Comparison of ENCODE assay signal across 9 mouse cellular contexts in the genomic region with DNA sequence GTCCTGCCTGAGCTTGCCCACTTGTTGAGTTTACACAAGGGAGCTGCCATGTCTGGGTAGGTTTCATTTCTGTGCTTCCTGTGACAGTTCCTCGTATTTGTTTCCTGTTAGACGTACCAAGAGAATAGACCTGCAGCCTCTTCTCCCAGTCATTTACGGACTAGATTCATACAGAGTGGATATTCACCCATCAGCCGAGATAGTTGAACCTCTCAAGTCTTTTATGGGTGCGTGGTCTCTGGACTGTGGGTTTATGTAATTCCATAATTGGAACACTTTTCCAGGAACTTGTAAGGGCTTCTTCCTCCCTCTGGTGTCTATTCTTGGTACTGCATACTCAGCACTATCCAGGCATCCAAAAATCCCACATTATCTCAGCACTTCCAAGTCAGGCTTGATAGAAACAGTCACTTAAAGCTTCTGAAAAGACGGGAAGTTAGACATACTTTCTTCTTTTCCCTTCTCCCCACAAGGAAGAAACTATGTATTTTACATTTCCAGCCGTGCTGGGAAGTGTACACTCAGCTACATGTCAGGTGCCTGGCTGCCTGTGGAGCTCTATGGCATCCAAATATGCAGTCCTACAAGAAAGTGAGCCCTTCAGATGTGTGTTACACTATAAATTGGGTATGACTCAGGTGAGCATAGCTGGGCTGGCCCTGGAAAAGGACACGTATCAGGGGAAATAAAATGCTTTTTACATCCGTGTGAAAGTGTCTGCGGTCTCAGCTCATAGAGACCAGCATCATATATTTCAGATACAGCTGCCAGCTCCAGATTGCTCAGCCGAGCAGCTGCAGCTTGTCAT. TPM values are rescaled to one million over a fixed set of nuclear protein-coding genes. Genes with fewer than 3 reads are reported as not detected.
DNase-seq lines count a peak whose midpoint lies in the region; ATAC-seq lines count a peak whose summit lies in the region.
"Had no signal": no experiment of that assay in that cellular context is flagged by ENCODE, and none has a peak within 500 bp of the region (broad histone marks: within the 10 kb centered on the region; RNA-seq: fewer than 3 reads in every experiment).

No protein-coding gene starts in this region.

- 69% methylated on average over 11 of the region's 11 CpGs for WGBS in heart, embryonic 11.5 days (ENCODE audit: insufficient replicate concordance)
- WGBS in forebrain, embryonic 12.5 days: 72% methylated on average over 11 of the region's 11 CpGs
- WGBS in hindbrain, embryonic 16.5 days: 56% methylated on average over 11 of the region's 11 CpGs
- WGBS in midbrain, embryonic 11.5 days: 77% methylated on average over 11 of the region's 11 CpGs

- ATAC-seq in heart, embryonic 11.5 days (replicated peaks; ENCODE audit: insufficient number of reproducible peaks, low FRiP score, low TSS enrichment): no peak
- ATAC-seq in forebrain, embryonic 12.5 days (ENCODE audit: low FRiP score): no peak
- ATAC-seq in hindbrain, embryonic 16.5 days: peak; percentile 71
- ATAC-seq in midbrain, embryonic 11.5 days (ENCODE audit: low FRiP score): no peak

- no peak overlapping the region; the same call in 1 of the 2 replicates for H3K4me2 ChIP-seq in heart, embryonic 11.5 days
- H3K4me2 ChIP-seq in forebrain, embryonic 12.5 days: no peak overlapping the region
- H3K4me2 ChIP-seq in hindbrain, embryonic 16.5 days (ENCODE audit: low read length): no peak overlapping the region; the same call in none of the 2 replicates
- H3K4me2 ChIP-seq in midbrain, embryonic 11.5 days: no peak overlapping the region
- H3K4me2 ChIP-seq: limb, embryonic 12.5 days had no signal

- no peaks in the 10 kb centered on the region for H3K4me1 ChIP-seq in heart, embryonic 11.5 days (ENCODE audit: control insufficient read depth, insufficient read depth, low read length)
- no peaks in the 10 kb centered on the region; the same call in 1 of the 2 replicates for H3K4me1 ChIP-seq in forebrain, embryonic 12.5 days
- H3K4me1 ChIP-seq in hindbrain, embryonic 16.5 days (ENCODE audit: control insufficient read depth, insufficient read depth, low read depth, low read length): no peaks in the 10 kb centered on the region
- H3K4me1 ChIP-seq in midbrain, embryonic 11.5 days (ENCODE audit: control insufficient read depth, insufficient read depth, low read length): no peaks in the 10 kb centered on the region
- H3K4me1 ChIP-seq: limb, embryonic 12.5 days had no signal

- H3K27ac ChIP-seq in heart, embryonic 11.5 days (ENCODE audit: low read depth, low read length): no peak overlapping the region
- H3K27ac ChIP-seq in forebrain, embryonic 12.5 days: peak overlapping the region; percentile 53; the same call in 1 of the 2 replicates
- H3K27ac ChIP-seq in hindbrain, embryonic 16.5 days (ENCODE audit: low read depth, low read length): 0 out of 2 replicates have a peak overlapping the region, but pooled peaks have one; percentile 2
- H3K27ac ChIP-seq in midbrain, embryonic 11.5 days (ENCODE audit: low read depth, low read length): no peak overlapping the region
- H3K27ac ChIP-seq: limb, embryonic 12.5 days had no signal

- H3K9ac ChIP-seq in heart, embryonic 11.5 days (ENCODE audit: low read depth, low read length): no peak overlapping the region
- no peak overlapping the region for H3K9ac ChIP-seq in forebrain, embryonic 12.5 days
- H3K9ac ChIP-seq in hindbrain, embryonic 16.5 days (ENCODE audit: low read depth, low read length): no peak overlapping the region
- no peak overlapping the region for H3K9ac ChIP-seq in midbrain, embryonic 11.5 days (ENCODE audit: low read length)
- H3K9ac ChIP-seq: limb, embryonic 12.5 days had no signal

- no peak overlapping the region for H3K4me3 ChIP-seq in heart, embryonic 11.5 days (ENCODE audit: low read depth, low read length)
- no peak overlapping the region for H3K4me3 ChIP-seq in forebrain, embryonic 12.5 days (replicated peaks)
- no peak overlapping the region for H3K4me3 ChIP-seq in hindbrain, embryonic 16.5 days (ENCODE audit: low read length)
- no peak overlapping the region for H3K4me3 ChIP-seq in midbrain, embryonic 11.5 days (ENCODE audit: low read depth, low read length)
- H3K4me3 ChIP-seq: limb, embryonic 12.5 days had no signal

- H3K36me3 ChIP-seq in heart, embryonic 11.5 days (ENCODE audit: control insufficient read depth, insufficient read depth, low read length): no peaks in the 10 kb centered on the region
- H3K36me3 ChIP-seq in forebrain, embryonic 12.5 days (replicated peaks): 0 out of 2 replicates have a peak, but pooled peaks cover 10% of the 10 kb centered on the region
- no peaks in the 10 kb centered on the region; the same call in 1 of the 2 replicates for H3K36me3 ChIP-seq in hindbrain, embryonic 16.5 days (ENCODE audit: control insufficient read depth, insufficient read depth, low read length)
- H3K36me3 ChIP-seq in midbrain, embryonic 11.5 days (ENCODE audit: control insufficient read depth, insufficient read depth, low read length): 0 out of 2 replicates have a peak, but pooled peaks cover 3% of the 10 kb centered on the region
- H3K36me3 ChIP-seq: limb, embryonic 12.5 days had no signal

- H3K27me3 ChIP-seq in heart, embryonic 11.5 days (ENCODE audit: control insufficient read depth, insufficient read depth, low read length): no peaks in the 10 kb centered on the region
- no peaks in the 10 kb centered on the region for H3K27me3 ChIP-seq in forebrain, embryonic 12.5 days
- H3K27me3 ChIP-seq in hindbrain, embryonic 16.5 days (replicated peaks; ENCODE audit: control insufficient read depth, insufficient read depth, low read length): no peaks in the 10 kb centered on the region
- no peaks in the 10 kb centered on the region for H3K27me3 ChIP-seq in midbrain, embryonic 11.5 days (ENCODE audit: control insufficient read depth, insufficient read depth, low read length)
- H3K27me3 ChIP-seq: limb, embryonic 12.5 days had no signal

- peak; percentile 48 to 81 for DNase-seq in heart, adult 18-20 months
- DNase-seq in brain, adult 2 months (ENCODE audit: low read depth, low spot score): peak; percentile 89
- DNase-seq in layer of hippocampus, postnatal 14 days (ENCODE audit: low spot score in 2 of 2): peak; percentile 39 to 75
- peak; percentile 92 for DNase-seq in midbrain, embryonic 11.5 days (ENCODE audit: low spot score, missing footprints)
- peak; percentile 70 for DNase-seq in telencephalon, adult 2 months (ENCODE audit: low read depth, low spot score)

- H3K9me3 ChIP-seq in heart, embryonic 11.5 days (replicated peaks; ENCODE audit: control insufficient read depth, low read length): no peaks in the 10 kb centered on the region
- no peaks in the 10 kb centered on the region for H3K9me3 ChIP-seq in forebrain, embryonic 12.5 days
- H3K9me3 ChIP-seq in hindbrain, embryonic 16.5 days (ENCODE audit: control insufficient read depth, low read length): no peaks in the 10 kb centered on the region
- H3K9me3 ChIP-seq in midbrain, embryonic 11.5 days (ENCODE audit: control insufficient read depth, low read length): no peaks in the 10 kb centered on the region
- H3K9me3 ChIP-seq: limb, embryonic 12.5 days had no signal

RNA-seq across cellular contexts. Expression of a gene that starts 20.9 kb away (rescaled TPM):
- under 1 TPM; 0.77 to 0.87 TPM for total RNA-seq in heart, adult 18-20 months (2021)
- 0.79 and 1.1 TPM in 2 replicates for polyA plus RNA-seq in heart, embryonic 11.5 days (2014; fragmentation: Nextera tagmentation; extraction: Ambion mirVana)
- polyA plus RNA-seq in forebrain, embryonic 12.5 days (2016; fragmentation: Nextera tagmentation; extraction: Ambion mirVana): 4.8 and 6.1 TPM in 2 replicates
- polyA plus RNA-seq in hindbrain, embryonic 16.5 days (2015; fragmentation: Nextera tagmentation; extraction: Ambion mirVana): 5.1 and 6.2 TPM in 2 replicates
- total RNA-seq in layer of hippocampus, postnatal 14 days (2021): 10 to 100 TPM; 14.7 to 15.1 TPM
- polyA plus RNA-seq in midbrain, embryonic 11.5 days (2014; fragmentation: Nextera tagmentation; extraction: Ambion mirVana): 5.1 and 7.0 TPM in 2 replicates

RNA-seq across cellular contexts. Expression of a gene that starts 27.5 kb away (rescaled TPM):
- 10 to 100 TPM; 12.2 to 19.0 TPM for total RNA-seq in heart, adult 18-20 months (2021)
- 2.8 and 3.0 TPM in 2 replicates for polyA plus RNA-seq in heart, embryonic 11.5 days (2014; fragmentation: Nextera tagmentation; extraction: Ambion mirVana)
- polyA plus RNA-seq in forebrain, embryonic 12.5 days (2016; fragmentation: Nextera tagmentation; extraction: Ambion mirVana): 1.0 and 1.1 TPM in 2 replicates
- polyA plus RNA-seq in hindbrain, embryonic 16.5 days (2015; fragmentation: Nextera tagmentation; extraction: Ambion mirVana): 2.0 and 2.5 TPM in 2 replicates
- total RNA-seq in layer of hippocampus, postnatal 14 days (2021): 1 to 10 TPM; 1.3 to 1.7 TPM
- polyA plus RNA-seq in midbrain, embryonic 11.5 days (2014; fragmentation: Nextera tagmentation; extraction: Ambion mirVana): 1.9 and 2.0 TPM in 2 replicates

Comparison
In these comparisons a context has a peak if more than half of its experiments do, and no peak if none do; other contexts are left out.
1. H3K27ac ChIP-seq: peak in forebrain, embryonic 12.5 days (single experiment) and hindbrain, embryonic 16.5 days (single experiment); none in heart, embryonic 11.5 days (single experiment) and midbrain, embryonic 11.5 days (single experiment).
2. Peak in every context shown above with its lines, with median percentiles within 50 percentile points of each other: DNase-seq.